Mouse (Mus musculus): ENCODE measurements around the gene Panx2.

The Panx2 gene

DNA sequence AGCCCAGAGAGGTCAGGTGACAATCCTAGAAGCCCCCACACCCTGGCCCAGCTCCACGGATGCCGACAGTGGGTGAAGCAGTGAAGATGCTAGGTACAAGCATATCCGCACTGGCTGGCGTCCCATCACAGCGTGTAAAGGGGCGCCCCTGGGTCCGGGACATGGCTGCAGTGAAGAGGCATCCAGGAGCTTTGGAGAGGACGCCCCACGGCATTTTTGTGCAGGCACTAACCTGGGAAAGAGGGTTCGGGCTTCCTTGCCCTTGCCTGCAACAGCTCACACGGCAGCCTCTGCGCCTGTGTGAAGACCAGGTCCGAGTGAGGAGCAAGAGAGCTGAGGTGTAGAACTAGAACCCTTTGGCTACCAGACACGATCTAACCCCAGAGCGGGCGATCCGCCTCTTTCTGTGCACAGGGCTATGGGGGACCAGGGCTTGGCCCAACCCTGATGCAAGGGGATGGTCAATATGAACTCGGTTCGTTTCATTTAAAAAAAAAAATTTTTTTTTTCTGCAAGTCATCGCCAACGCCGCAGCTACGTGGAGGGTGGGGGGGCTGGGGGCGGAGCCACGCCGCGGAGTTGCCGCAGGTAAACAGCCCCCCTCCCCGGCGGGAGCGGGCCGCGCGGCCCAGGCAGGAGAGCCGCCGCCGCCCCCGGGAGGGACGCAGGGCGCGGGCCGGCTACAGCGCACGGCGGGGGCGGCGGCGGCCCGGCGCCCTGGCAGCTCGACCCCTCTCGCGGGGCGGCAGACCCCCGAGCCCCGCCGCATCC is at the start of gene Panx2:
Gene Panx2, plus strand, starts transcription at position 574 of the 771 bp plus-strand sequence.
- DNase-seq (ENCODE audit: low spot score): no peak

DNA sequence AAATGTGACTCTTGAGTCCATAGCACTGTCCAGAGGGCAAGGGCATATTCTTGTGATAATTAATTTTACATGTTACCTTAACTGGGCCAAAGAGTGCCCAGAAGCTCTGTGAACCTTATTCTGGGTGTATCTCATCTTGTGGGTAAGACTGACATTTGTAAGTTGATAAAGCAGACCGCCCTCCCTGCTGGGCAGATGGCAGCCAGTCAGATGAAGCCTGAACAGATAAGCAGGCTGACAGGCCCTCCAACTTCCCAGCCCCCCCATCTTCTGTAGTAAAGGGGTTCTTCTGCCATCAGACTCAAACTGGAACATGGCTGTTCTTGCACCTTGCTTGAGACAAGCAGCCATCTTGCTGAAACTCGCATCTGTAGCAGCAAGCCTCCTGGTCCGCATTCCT is 42.8 kb upstream of the Panx2 start:
- DNase-seq (ENCODE audit: low spot score): no peak

DNA sequence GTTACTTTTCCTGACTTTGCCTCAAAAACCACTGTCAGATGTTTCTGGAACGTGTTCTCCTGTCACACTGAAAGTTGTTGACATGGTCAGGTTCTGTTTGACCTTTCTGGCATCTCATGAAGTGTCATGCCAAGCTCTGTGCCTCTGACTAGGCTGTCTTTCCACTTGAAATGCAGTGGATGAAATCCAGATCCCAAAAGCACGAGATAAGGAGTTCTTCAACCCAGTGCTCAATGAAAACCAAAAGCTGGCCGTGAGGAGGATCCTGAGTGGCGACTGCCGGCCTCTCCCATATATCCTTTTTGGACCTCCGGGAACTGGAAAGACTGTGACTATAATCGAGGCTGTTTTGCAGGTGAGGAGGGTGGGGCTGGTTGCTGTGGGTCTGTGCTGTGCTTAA is 39.4 kb upstream of the Panx2 start:
- DNase-seq (ENCODE audit: low spot score): no peak

DNA sequence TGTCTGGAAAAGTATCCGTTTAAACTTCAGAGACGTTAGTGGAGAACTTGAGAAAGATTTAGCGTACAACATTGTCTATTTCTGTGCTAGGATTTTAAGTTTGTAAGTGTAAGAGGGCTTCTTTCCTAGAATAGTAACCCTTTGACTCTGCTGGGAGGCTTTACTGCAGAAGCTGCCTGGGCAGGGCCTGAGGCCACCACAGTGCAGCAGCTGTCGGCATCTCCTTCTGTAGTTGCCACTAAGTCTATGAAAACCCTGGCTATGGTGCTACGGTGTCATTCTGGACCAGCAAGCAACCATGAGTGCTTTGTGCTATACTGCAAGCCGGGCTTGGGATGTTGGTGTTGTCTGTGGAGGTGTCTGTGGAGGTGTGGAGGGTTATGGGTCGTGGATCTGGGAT is 39.0 kb upstream of the Panx2 start:
- DNase-seq (ENCODE audit: low spot score): no peak

- no peak for DNase-seq (ENCODE audit: low spot score)
Observed at GRCm38 (mm10) chr15:89044381-89044780, 15.2 kb upstream of the Panx2 start.

DNA sequence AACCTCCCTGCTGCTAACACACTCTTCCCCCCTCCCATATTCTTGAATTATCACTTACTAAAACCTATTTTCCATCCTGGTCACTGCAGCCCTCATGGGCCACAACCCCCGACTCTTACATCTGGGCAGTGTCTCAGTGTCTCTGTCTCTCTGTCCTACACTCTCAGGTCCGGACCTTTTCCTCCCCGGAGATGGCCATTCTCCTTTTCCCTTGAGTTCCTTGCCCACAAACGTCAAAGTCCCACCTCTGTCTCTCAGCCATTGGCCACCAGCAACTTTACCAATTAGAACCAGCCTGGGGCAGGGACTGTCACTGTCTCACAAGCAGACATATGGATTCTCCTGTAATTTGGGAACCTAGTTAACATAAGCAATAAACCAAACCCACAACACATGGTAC is 13.2 kb upstream of the Panx2 start:
- DNase-seq (ENCODE audit: low spot score): no peak

GRCm38 (mm10) chr15:89054666-89055065 is 4.9 kb upstream of the Panx2 start:
- no peak for DNase-seq (ENCODE audit: low spot score)

DNA sequence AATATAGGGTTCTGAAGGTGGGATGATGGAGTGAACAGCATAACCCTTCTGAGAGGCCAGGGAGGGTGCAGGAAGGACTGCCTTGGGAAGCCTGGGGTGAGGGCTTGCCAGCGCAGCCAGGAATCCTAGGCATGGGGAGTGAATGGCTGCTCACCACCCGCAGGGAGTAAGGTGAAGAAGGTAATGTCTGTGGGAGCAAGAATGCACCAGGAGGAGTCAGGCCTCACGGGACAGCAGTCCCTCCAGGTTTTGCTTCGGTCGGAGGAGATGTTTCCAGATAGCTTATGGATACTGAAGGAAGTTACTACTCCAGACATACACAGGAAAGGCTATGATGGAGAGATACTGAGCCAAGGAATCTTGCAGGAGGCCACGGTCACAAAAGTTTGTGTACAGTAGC is 798 bp upstream of the Panx2 start:
- no peak for DNase-seq (ENCODE audit: low spot score)

DNA sequence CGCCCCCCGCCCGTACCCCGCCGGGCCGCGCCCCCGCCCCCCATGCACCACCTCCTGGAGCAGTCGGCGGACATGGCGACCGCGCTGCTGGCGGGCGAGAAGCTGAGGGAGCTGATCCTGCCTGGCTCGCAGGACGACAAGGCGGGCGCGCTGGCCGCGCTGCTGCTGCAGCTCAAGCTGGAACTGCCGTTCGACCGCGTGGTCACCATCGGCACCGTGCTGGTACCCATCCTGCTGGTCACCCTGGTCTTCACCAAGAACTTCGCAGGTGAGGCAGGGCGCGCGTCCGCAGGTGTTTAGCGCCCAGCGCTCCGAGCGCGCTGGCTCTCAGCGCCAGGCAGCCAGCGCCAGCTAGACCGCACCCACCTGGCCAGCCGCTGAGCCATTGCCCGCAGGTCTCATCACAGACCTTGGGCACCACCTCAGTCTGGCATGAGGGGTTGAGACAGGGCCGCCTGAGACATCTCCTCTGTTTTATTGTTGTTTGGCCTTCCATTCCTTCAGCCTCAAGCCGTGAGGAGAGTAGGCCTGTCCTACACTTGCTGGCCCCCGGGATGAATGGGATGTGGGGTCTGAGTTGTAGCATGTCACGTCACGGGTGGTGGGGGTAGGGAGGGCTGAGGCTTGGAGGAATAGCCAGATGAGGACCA is 623 bp downstream of the Panx2 start:
- DNase-seq (ENCODE audit: low spot score): no peak

DNA sequence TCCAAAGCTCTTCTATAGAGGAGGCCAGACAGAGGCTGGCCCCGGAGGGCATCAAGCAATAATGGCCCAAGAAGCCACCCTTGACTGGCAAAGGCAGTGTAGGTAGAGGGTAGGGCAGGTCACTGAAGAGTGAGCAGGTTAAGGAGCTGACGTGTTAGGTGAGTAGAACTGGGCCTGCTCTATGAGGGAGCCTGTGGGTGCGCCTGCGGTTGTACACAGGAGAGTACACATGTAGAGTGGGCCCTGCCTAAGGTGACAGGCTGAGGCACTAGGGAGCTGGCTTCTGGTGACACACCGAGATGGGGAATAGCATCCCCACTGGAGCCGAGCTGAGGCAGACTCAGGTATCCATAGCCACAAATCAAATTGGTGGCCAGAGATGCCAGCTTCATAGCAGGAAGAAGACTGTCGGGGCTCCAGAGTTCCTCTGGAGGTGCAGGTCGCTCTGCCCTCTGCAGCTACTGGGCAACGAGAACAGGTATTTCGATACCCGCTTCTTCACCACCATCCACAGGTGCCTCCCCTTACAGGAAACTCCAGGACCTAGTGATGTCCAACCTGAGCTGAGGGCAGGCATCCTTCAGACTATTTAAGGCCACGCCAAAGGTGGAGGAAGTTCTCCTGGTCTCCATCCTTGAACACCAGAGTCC is 1.4 kb downstream of the Panx2 start:
- DNase-seq (ENCODE audit: low spot score): no peak

GRCm38 (mm10) chr15:89061761-89062517 is 2.4 kb downstream of the Panx2 start:
- DNase-seq (ENCODE audit: low spot score): peak; percentile 28

- DNase-seq (ENCODE audit: low spot score): no peak
Observed at GRCm38 (mm10) chr15:89062518-89062910, 3.0 kb downstream of the Panx2 start.

DNA sequence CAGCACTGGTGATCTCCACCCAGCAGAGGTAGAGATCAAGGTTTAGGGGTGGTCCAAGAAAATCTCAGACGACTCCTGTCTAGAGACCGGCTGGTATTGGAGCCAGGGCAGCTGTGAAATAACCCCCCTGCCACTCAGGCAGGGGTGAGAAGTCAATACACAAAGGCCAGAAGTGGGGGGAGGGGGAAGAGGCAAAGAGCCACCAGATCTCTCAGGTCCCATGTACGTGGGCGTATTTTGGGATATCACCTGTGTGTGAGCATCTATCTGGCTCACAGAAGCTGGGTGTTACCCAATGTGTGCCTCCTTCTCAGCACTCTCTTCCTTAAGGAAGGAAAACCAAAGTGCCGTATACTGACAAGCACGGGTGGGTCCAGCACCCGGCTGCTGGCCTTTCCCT is 3.5 kb downstream of the Panx2 start:
- no peak for DNase-seq (ENCODE audit: low spot score)

DNA sequence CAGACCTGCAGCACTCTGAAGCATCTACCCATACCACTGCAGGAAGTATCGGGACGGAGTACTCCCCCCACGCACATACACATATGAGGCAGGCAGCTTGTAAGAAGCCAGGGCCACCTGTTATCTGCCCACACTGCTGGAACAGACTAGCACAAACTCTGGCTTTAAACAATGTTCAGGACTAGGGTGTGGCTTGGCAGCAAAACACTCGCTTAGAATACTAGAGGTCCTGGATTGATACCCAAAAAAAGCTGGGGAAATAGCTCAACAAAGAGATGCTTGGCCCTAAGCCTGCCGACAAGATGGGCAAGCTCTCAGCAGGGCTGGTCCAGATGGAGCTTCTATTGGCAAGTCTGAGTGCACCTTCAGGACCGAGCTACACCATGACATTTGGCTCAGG is 4.0 kb downstream of the Panx2 start:
- no peak for DNase-seq (ENCODE audit: low spot score)

DNA sequence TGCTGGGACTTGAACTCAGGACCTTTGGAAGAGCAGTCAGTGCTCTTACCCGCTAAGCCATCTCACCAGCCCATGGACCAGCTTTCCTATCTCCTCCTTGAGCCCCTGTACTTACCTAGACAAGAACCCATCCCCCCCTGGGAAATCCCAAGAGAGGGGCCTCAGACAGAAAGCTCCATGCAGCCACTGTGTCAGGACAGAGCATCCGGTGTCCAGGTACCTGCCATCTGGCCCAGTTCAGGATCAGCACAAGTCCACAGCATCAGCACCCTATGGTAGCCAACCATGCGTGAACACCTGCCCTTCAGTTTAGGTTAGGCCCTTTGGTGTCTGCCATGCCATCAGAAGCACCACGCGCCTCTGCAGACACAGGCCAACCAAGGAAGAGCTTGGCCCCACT is 5.4 kb downstream of the Panx2 start:
- DNase-seq (ENCODE audit: low spot score): no peak

GRCm38 (mm10) chr15:89067609-89068008 is 8.1 kb downstream of the Panx2 start:
- no peak for DNase-seq (ENCODE audit: low spot score)

DNA sequence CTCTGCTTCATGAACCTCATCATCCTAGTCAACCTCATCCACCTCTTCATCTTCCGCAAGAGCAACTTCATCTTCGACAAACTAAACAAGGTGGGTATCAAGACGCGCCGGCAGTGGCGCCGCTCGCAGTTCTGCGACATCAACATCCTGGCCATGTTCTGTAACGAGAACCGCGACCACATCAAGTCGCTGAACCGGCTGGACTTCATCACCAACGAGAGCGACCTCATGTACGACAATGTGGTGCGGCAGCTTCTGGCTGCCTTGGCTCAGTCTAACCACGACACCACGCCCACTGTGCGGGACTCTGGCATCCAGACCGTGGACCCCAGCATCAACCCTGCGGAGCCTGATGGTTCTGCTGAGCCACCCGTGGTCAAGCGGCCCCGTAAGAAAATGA is 8.7 kb downstream of the Panx2 start:
- no peak for DNase-seq (ENCODE audit: low spot score)

DNA sequence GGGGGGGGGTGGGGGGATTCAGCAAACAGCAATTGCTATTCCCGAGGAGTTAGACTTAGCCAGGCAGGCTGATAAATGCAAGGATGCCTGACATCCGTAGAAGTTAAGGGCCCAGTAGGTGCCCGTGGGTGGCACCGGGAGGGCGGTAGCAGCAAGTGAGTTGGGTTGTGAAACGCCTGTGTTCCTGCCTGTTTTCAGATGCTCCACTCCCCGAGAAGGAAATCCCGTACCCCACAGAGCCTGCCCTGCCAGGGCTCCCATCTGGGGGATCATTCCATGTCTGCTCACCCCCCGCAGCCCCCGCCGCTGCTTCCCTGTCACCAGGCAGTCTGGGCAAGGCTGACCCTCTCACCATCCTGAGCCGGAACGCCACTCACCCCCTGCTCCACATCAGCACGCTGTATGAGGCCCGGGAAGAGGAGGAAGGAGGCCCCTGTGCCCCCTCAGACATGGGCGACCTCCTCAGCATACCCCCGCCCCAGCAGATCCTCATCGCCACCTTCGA is 9.9 kb downstream of the Panx2 start:
- no peak for DNase-seq (ENCODE audit: low spot score)

GRCm38 (mm10) chr15:89070606-89071005 is 11.1 kb downstream of the Panx2 start:
- no peak for DNase-seq (ENCODE audit: low spot score)

- DNase-seq (ENCODE audit: low spot score): no peak
Observed at GRCm38 (mm10) chr15:89073993-89074603, 14.6 kb downstream of the Panx2 start.

DNA sequence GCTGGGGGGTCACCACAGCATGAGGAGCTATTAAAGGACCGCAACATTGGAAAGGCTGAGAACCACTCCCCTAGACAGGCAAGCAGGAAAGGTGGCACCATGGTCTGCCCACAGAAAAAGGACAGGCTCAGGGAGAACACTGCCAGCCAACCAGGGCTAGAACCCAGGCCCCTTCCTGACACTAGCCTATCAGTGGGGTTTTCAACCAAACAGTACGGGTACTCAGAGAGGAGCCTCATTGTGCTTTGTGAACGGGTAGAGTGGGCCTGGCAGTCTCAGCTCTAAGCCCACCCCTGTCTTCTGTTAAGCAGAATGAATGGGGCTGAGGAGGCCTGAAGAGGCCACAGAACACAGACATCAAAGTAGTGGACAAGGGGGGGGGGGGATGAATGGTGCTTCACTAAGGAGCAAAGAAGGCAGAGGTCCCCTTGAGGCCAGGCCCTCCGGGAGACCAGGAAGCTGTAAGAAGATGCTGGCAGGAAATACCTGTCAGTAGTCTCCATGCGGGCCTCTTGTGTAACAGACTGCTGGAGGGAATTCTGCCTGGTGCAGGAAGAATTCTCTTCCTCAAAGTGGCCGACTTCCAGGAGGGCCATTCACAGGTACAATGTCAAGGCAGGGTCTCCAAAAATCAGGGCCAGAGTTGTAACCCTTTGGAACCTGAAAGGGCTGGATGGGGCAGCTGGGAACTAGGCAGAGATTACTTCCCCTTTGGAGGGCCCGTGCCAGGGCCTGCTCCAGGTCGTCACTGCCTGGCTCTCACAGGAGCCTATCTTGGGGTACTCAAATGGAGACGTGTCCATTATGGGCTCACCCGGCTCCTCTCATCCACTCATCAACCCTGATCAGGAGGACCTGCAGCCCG is 15.3 kb downstream of the Panx2 start, which contains the start of gene Trabd:
Gene Trabd, plus strand, starts transcription at position 512 of the 865 bp plus-strand sequence.
- DNase-seq (ENCODE audit: low spot score): no peak
